Mouse (Mus musculus): ENCODE data around the gene Mblac2. TPM values are rescaled to one million over a fixed set of nuclear protein-coding genes. Genes with fewer than 3 reads are reported as not detected.

Mblac2 gene
- polyA plus RNA-seq, 1 experiment from 2014 or later: 7.5 TPM

GRCm38 (mm10) chr13:81755324-81755723 is 44.2 kb downstream of the Mblac2 start:
- no peak for ATAC-seq (ENCODE audit: insufficient read depth, low FRiP score)

DNA sequence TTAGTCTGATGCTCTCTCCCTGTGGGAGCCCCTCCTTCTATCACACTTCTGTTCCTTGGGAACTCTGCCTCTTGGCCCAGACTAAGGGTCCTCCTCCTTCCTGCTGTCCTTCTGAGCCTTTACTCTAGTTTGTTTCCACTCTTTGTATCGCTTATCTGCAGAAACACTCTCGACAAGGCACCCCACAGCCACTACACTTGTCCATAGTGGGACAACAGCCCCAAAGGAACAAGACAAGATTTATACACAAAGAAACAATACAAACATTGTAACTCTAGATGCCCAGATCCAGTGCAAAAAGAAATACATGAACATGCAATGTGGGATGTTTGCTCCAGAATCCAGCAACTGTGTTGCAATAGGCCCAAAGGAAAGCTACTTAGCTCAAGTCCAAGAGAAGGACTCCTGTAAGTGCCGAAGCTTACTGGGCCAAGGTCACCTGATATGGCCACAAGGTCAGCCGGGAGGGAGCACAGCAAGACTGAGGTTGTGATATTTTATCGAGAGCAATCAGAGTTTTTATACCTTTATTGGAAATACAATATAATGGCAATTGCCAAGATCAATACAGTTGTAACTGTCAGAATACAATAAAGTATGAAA is 46.0 kb downstream of the Mblac2 start:
- Histone ChIP-seq H3K27ac (ENCODE audit: low read length) (no peak overlapping the region), H3K27me3 (ENCODE audit: control insufficient read depth, insufficient read depth, low read length) (no peaks in the 10 kb centered on the region), H3K4me2 (ENCODE audit: low read depth, low read length) (no peak overlapping the region), H3K4me1 (ENCODE audit: control insufficient read depth, insufficient read depth, low read length) (0 out of 2 replicates have a peak, but pooled peaks cover 4% of the 10 kb centered on the region), H3K4me3 (replicated peaks; ENCODE audit: low read length) (no peak overlapping the region), H3K9ac (ENCODE audit: low read length) (no peak overlapping the region), H3K36me3 (ENCODE audit: control insufficient read depth, insufficient read depth, low read length) (no peaks in the 10 kb centered on the region), H3K9me3 (replicated peaks; ENCODE audit: control insufficient read depth, low read length) (no peaks in the 10 kb centered on the region)
- WGBS: 81% methylated on average over 5 of the region's 5 CpGs
- ATAC-seq (ENCODE audit: insufficient read depth, low FRiP score): no peak

More at GRCm38 (mm10) chr13:81755324-81755723, 44.2 kb downstream of the Mblac2 start:
- 89% methylated on average over 1 of the region's 1 CpGs for WGBS
- Histone ChIP-seq H3K9ac (ENCODE audit: low read length) (no peak overlapping the region), H3K36me3 (ENCODE audit: control insufficient read depth, insufficient read depth, low read length) (no peaks in the 10 kb centered on the region), H3K4me3 (replicated peaks; ENCODE audit: low read length) (no peak overlapping the region), H3K27ac (ENCODE audit: low read length) (no peak overlapping the region), H3K9me3 (replicated peaks; ENCODE audit: control insufficient read depth, low read length) (no peaks in the 10 kb centered on the region), H3K27me3 (ENCODE audit: control insufficient read depth, insufficient read depth, low read length) (no peaks in the 10 kb centered on the region), H3K4me2 (ENCODE audit: low read depth, low read length) (no peak overlapping the region), H3K4me1 (ENCODE audit: control insufficient read depth, insufficient read depth, low read length) (no peaks in the 10 kb centered on the region)

DNA sequence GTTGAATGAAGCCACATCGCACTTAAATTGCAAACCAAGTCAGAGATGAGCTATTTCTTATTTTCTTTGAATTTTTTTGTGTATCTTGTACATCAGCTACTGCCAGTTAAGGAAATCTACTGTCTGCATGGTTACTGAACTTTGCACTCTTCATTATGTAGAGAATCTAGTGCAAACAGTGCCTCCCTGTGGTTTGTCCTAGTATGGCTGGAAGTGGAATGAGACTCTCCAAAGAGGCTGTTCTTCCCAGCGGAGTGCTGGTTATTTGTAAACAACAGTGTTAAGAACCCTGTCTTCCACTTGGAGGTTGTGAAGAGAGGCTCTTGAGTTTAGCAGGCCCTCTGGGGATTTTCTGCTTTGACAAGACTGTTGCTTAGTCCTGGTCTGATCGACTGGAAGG is 49.2 kb downstream of the Mblac2 start:
- H3K9me3 ChIP-seq (replicated peaks; ENCODE audit: control insufficient read depth, low read length): no peaks in the 10 kb centered on the region
- 0 out of 2 replicates have a peak, but pooled peaks cover 4% of the 10 kb centered on the region for H3K4me1 ChIP-seq (ENCODE audit: control insufficient read depth, insufficient read depth, low read length)
- ATAC-seq (ENCODE audit: insufficient read depth, low FRiP score): no peak
- no peak overlapping the region for H3K4me2 ChIP-seq (ENCODE audit: low read depth, low read length)
- no peaks in the 10 kb centered on the region for H3K27me3 ChIP-seq (ENCODE audit: control insufficient read depth, insufficient read depth, low read length)
- WGBS: 23% methylated on average over 3 of the region's 3 CpGs
- no peak overlapping the region for H3K9ac ChIP-seq (ENCODE audit: low read length)
- H3K4me3 ChIP-seq (replicated peaks; ENCODE audit: low read length): no peak overlapping the region
- no peak overlapping the region for H3K27ac ChIP-seq (ENCODE audit: low read length)
- H3K36me3 ChIP-seq (ENCODE audit: control insufficient read depth, insufficient read depth, low read length): no peaks in the 10 kb centered on the region

DNA sequence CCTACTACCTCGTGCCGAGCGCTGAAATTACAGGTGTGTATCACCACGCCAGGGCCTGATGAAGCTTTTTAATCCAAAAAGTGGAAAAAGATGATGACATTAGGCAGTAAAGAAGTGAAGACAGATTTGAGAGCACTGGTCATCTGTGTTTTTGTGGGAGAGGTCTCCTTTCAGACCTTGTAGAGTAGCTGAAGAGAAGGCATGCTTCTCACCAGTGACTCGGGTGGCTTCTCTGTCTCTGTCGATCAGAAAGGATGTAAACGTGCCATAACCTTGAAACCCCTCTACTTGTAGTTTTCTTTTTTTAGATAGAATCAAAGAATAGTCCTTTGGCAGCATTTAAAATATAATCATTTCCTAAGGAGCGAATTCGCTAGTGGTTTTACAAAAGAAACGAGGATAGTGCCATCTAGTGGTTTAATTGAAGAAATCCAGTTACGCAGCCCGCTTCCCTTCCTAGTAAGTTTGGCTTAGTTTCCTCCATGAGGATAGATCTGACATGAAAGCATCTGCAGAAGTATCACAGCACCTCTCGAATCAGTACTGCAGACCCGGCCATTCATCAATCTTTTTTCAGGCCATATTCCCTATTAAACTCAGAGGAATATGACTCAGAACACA is 50.5 kb downstream of the Mblac2 start:
- H3K4me1 ChIP-seq (ENCODE audit: control insufficient read depth, insufficient read depth, low read length): 0 out of 2 replicates have a peak, but pooled peaks cover 4% of the 10 kb centered on the region
- no peak overlapping the region for H3K4me2 ChIP-seq (ENCODE audit: low read depth, low read length)
- no peak for ATAC-seq (ENCODE audit: insufficient read depth, low FRiP score)
- no peaks in the 10 kb centered on the region for H3K27me3 ChIP-seq (ENCODE audit: control insufficient read depth, insufficient read depth, low read length)
- H3K9me3 ChIP-seq (replicated peaks; ENCODE audit: control insufficient read depth, low read length): no peaks in the 10 kb centered on the region
- H3K27ac ChIP-seq (ENCODE audit: low read length): no peak overlapping the region
- no peaks in the 10 kb centered on the region for H3K36me3 ChIP-seq (ENCODE audit: control insufficient read depth, insufficient read depth, low read length)
- H3K4me3 ChIP-seq (replicated peaks; ENCODE audit: low read length): no peak overlapping the region
- 30% methylated on average over 14 of the region's 14 CpGs for WGBS
- H3K9ac ChIP-seq (ENCODE audit: low read length): no peak overlapping the region

DNA sequence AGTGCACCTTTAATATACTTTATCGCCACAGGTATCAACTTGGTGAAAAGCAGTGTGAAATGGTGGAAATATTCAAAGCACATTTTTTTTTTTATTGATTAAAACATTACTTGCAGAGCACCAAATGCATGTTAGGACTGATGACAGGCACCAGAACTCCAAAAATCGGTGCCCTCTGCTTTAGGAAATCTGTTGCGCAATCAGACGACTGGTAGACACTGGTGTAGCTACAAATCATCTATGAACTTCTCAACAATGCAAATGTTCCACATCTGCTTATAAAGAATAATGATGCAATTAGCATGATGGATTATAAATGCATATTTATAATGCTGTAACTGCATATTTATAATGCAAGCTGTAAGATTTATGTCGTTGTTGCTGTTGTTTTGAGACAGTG is 53.0 kb downstream of the Mblac2 start:
- WGBS: 78% methylated on average over 5 of the region's 5 CpGs
- no peaks in the 10 kb centered on the region for H3K27me3 ChIP-seq (ENCODE audit: control insufficient read depth, insufficient read depth, low read length)
- no peaks in the 10 kb centered on the region for H3K9me3 ChIP-seq (replicated peaks; ENCODE audit: control insufficient read depth, low read length)
- ATAC-seq (ENCODE audit: insufficient read depth, low FRiP score): no peak
- 0 out of 2 replicates have a peak, but pooled peaks cover 4% of the 10 kb centered on the region for H3K4me1 ChIP-seq (ENCODE audit: control insufficient read depth, insufficient read depth, low read length)
- H3K4me3 ChIP-seq (replicated peaks; ENCODE audit: low read length): no peak overlapping the region
- no peak overlapping the region for H3K27ac ChIP-seq (ENCODE audit: low read length)
- no peaks in the 10 kb centered on the region for H3K36me3 ChIP-seq (ENCODE audit: control insufficient read depth, insufficient read depth, low read length)
- no peak overlapping the region for H3K4me2 ChIP-seq (ENCODE audit: low read depth, low read length)
- H3K9ac ChIP-seq (ENCODE audit: low read length): no peak overlapping the region

DNA sequence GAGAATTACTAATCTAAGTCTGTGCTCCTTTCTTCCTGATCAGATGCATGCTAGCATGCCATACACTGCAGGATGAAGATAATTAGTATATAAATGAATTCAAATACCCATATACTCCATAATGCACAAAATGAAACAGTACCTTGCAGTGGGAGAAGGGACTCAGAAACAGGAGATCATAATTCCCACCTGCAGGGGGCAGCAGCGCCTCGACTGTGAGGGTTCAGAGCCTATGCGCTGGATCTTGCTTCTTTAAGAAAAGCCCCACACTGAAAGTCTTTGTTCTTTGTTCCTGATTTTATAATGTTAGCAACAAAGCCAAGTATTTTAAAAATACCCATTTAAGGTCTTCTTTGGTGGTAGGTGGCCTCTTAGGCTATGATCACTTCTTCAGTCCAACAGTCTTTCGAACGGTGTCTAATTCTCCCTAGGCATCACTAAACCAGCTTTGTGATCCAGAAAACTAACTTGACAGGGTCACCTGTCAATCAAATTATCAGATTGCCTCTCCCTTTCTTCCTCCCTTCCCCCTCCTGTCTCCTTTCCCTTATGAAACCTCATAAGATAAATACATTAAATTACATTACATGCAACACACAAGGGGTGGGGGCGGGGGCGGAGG is 56.0 kb downstream of the Mblac2 start:
- 84% methylated on average over 7 of the region's 7 CpGs for WGBS
- no peaks in the 10 kb centered on the region for H3K36me3 ChIP-seq (ENCODE audit: control insufficient read depth, insufficient read depth, low read length)
- no peaks in the 10 kb centered on the region for H3K4me1 ChIP-seq (ENCODE audit: control insufficient read depth, insufficient read depth, low read length)
- ATAC-seq (ENCODE audit: insufficient read depth, low FRiP score): no peak
- H3K9ac ChIP-seq (ENCODE audit: low read length): no peak overlapping the region
- no peaks in the 10 kb centered on the region for H3K27me3 ChIP-seq (ENCODE audit: control insufficient read depth, insufficient read depth, low read length)
- H3K4me3 ChIP-seq (replicated peaks; ENCODE audit: low read length): no peak overlapping the region
- H3K9me3 ChIP-seq (replicated peaks; ENCODE audit: control insufficient read depth, low read length): no peaks in the 10 kb centered on the region
- no peak overlapping the region for H3K4me2 ChIP-seq (ENCODE audit: low read depth, low read length)
- H3K27ac ChIP-seq (ENCODE audit: low read length): no peak overlapping the region

- no peak overlapping the region for H3K9ac ChIP-seq (ENCODE audit: low read length)
- no peak for ATAC-seq (ENCODE audit: insufficient read depth, low FRiP score)
- no peaks in the 10 kb centered on the region for H3K36me3 ChIP-seq (ENCODE audit: control insufficient read depth, insufficient read depth, low read length)
- H3K27me3 ChIP-seq (ENCODE audit: control insufficient read depth, insufficient read depth, low read length): no peaks in the 10 kb centered on the region
- H3K9me3 ChIP-seq (replicated peaks; ENCODE audit: control insufficient read depth, low read length): no peaks in the 10 kb centered on the region
- H3K4me2 ChIP-seq (ENCODE audit: low read depth, low read length): no peak overlapping the region
- H3K27ac ChIP-seq (ENCODE audit: low read length): no peak overlapping the region
- H3K4me1 ChIP-seq (ENCODE audit: control insufficient read depth, insufficient read depth, low read length): no peaks in the 10 kb centered on the region
- WGBS: 73% methylated on average over 3 of the region's 3 CpGs
- no peak overlapping the region for H3K4me3 ChIP-seq (replicated peaks; ENCODE audit: low read length)
These were observed 65.1 kb downstream of the Mblac2 start for GRCm38 (mm10) chr13:81776217-81776616.

DNA sequence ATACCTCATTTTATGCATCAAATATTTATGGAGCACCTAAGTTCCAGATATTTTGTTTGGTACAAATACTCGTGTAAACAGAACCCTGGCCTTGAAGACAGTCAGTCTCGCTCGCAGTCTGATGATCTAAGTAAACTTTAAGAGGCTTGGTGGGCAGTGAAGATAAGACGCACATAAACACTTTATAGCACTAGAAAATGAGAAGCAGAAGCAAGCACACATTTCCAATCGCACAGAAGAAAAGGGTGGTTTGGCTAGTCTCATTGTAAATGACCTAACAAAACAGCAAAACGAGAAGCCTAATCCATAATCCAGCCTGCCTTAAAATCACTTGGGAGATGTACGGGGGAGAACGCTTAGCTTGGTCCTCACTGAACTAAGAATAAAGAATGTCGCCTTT is 71.3 kb downstream of the Mblac2 start:
- H3K36me3 ChIP-seq (ENCODE audit: control insufficient read depth, insufficient read depth, low read length): no peaks in the 10 kb centered on the region; the same call in 1 of the 2 replicates
- ATAC-seq (ENCODE audit: insufficient read depth, low FRiP score): no peak
- no peaks in the 10 kb centered on the region for H3K27me3 ChIP-seq (ENCODE audit: control insufficient read depth, insufficient read depth, low read length)
- 29% methylated on average over 9 of the region's 9 CpGs for WGBS
- no peaks in the 10 kb centered on the region for H3K4me1 ChIP-seq (ENCODE audit: control insufficient read depth, insufficient read depth, low read length)
- H3K27ac ChIP-seq (ENCODE audit: low read length): peak overlapping the region; percentile 50
- H3K9ac ChIP-seq (ENCODE audit: low read length): peak overlapping the region; percentile 71
- peak overlapping the region; percentile 85 for H3K4me3 ChIP-seq (replicated peaks; ENCODE audit: low read length)
- peak overlapping the region; percentile 69 for H3K4me2 ChIP-seq (ENCODE audit: low read depth, low read length)
- no peaks in the 10 kb centered on the region for H3K9me3 ChIP-seq (replicated peaks; ENCODE audit: control insufficient read depth, low read length)

- WGBS: under 1% methylated on average over 29 of the region's 29 CpGs
- Histone ChIP-seq H3K9me3 (replicated peaks; ENCODE audit: control insufficient read depth, low read length) (no peaks in the 10 kb centered on the region), H3K27me3 (ENCODE audit: control insufficient read depth, insufficient read depth, low read length) (no peaks in the 10 kb centered on the region), H3K27ac (ENCODE audit: low read length) (peak within 1 kb of the TSS; percentile 100), H3K4me1 (ENCODE audit: control insufficient read depth, insufficient read depth, low read length) (no peaks in the 10 kb centered on the region), H3K36me3 (ENCODE audit: control insufficient read depth, insufficient read depth, low read length) (no peaks in the 10 kb centered on the region; the same call in 1 of the 2 replicates), H3K4me2 (ENCODE audit: low read depth, low read length) (peak within 1 kb of the TSS; percentile 69), H3K4me3 (replicated peaks; ENCODE audit: low read length) (peak within 1 kb of the TSS; percentile 85), H3K9ac (ENCODE audit: low read length) (peak within 1 kb of the TSS; percentile 93)
- ATAC-seq (ENCODE audit: insufficient read depth, low FRiP score): peak; percentile 93
These were observed 71.8 kb downstream of the Mblac2 start, which contains the start of gene Cetn3 for GRCm38 (mm10) chr13:81782971-81783404. Gene Cetn3 (plus strand): TSS chr13:81783077.
